Mouse (Mus musculus): Measurements from ENCODE around the gene Pth. TPM values are rescaled to one million over a fixed set of nuclear protein-coding genes. Genes with fewer than 3 reads are reported as not detected.

The Pth gene
- total RNA-seq, 2 experiments from 2014 or later: not detected

GRCm38 (mm10) chr7:113347271-113347670, 41.1 kb downstream of the Pth start:
- ATAC-seq (replicated peaks; ENCODE audit: low FRiP score, poor library complexity, severe bottlenecking): no peak

Other genes with a start within 250 kb of the Pth start
- gene Arntl, start 181.1 kb downstream of the Pth start, total RNA-seq (2015; ENCODE audit: low replicate concordance): 0.38 and 5.0 TPM in 2 replicates
- gene Arntl, start 181.1 kb downstream of the Pth start, total RNA-seq (2017; ENCODE audit: low replicate concordance): 1.5 and 2.5 TPM in 2 replicates
- gene Btbd10, start 19.2 kb downstream of the Pth start, total RNA-seq (2015; ENCODE audit: low replicate concordance): 9.2 and 10.2 TPM in 2 replicates
- gene Btbd10, start 19.2 kb downstream of the Pth start, total RNA-seq (2017; ENCODE audit: low replicate concordance): 10.6 and 11.5 TPM in 2 replicates
- gene Far1, start 125.3 kb upstream of the Pth start, total RNA-seq (2015; ENCODE audit: low replicate concordance): 41.9 and 65.2 TPM in 2 replicates
- 48.3 and 56.2 TPM in 2 replicates for gene Far1, start 125.3 kb upstream of the Pth start, total RNA-seq (2017; ENCODE audit: low replicate concordance)

All from erythroblast, adult 5-6 weeks (primary cell).